Comparison of ENCODE assay signal across 8 mouse cellular contexts in genomic region chr7:19002848-19003498, GRCm38 (mm10). TPM values are rescaled to one million over a fixed set of nuclear protein-coding genes. Genes with fewer than 3 reads are reported as not detected.
DNase-seq lines count a peak whose midpoint lies in the region; ATAC-seq lines count a peak whose summit lies in the region.

No protein-coding gene starts in this region.

- H3K4me3 ChIP-seq in hindbrain, embryonic 11.5 days (ENCODE audit: low read depth, low read length) = peak overlapping the region; percentile 21

- no peak overlapping the region for H3K27ac ChIP-seq in hindbrain, embryonic 11.5 days (ENCODE audit: low read depth, low read length)

- peak overlapping the region; percentile 60 for H3K9ac ChIP-seq in hindbrain, embryonic 11.5 days (ENCODE audit: low read depth, low read length)

- peak; percentile 75 for DNase-seq in WW6 (ENCODE audit: low read depth, low spot score)
- DNase-seq in cerebellum, postnatal 10 days = peak; percentile 87 to 89
- peak; percentile 59 to 71 for DNase-seq in frontal cortex, postnatal 10 days (ENCODE audit: low spot score in 2 of 2)
- peak; percentile 83 for DNase-seq in hindbrain, embryonic 11.5 days (ENCODE audit: low spot score)
- peak; percentile 73 to 91 for DNase-seq in layer of hippocampus, postnatal 14 days (ENCODE audit: low spot score in 2 of 2)
- peak; percentile 74 for DNase-seq in lung, postnatal 14 days
- DNase-seq in retina, postnatal 1 day = peak; percentile 95
- peak; percentile 72 for DNase-seq in urinary bladder, postnatal 14 days (ENCODE audit: low spot score)

- peak overlapping the region; percentile 48 for H3K4me2 ChIP-seq in hindbrain, embryonic 11.5 days (replicated peaks; ENCODE audit: low read depth, low read length)

- H3K27me3 ChIP-seq in hindbrain, embryonic 11.5 days (ENCODE audit: control insufficient read depth, insufficient read depth, low read length) = no peaks in the 10 kb centered on the region

- WGBS in hindbrain, embryonic 11.5 days = 2% methylated on average over 17 of the region's 17 CpGs

- peaks cover 12% of the 10 kb centered on the region for H3K4me1 ChIP-seq in hindbrain, embryonic 11.5 days (replicated peaks; ENCODE audit: control insufficient read depth, insufficient read depth, low read length)

- H3K36me3 ChIP-seq in hindbrain, embryonic 11.5 days (ENCODE audit: control insufficient read depth, insufficient read depth, low read length) = peaks cover 4% of the 10 kb centered on the region; the same call in 1 of the 2 replicates

- no peaks in the 10 kb centered on the region for H3K9me3 ChIP-seq in hindbrain, embryonic 11.5 days (ENCODE audit: control insufficient read depth, low read length)

- peak; percentile 66 for ATAC-seq in hindbrain, embryonic 11.5 days (ENCODE audit: low FRiP score)

RNA-seq across cellular contexts. Expression of gene Irf2bp1, which starts 0.9 kb away (rescaled TPM):
- polyA plus RNA-seq in hindbrain, embryonic 11.5 days (2014; fragmentation: Nextera tagmentation; extraction: Ambion mirVana) = 25.2 and 26.0 TPM in 2 replicates
- 10 to 100 TPM; 43.7 to 44.5 TPM for total RNA-seq in layer of hippocampus, postnatal 14 days (2021)

RNA-seq across cellular contexts. Expression of gene Mypop, which starts 11.9 kb away (rescaled TPM):
- polyA plus RNA-seq in hindbrain, embryonic 11.5 days (2014; fragmentation: Nextera tagmentation; extraction: Ambion mirVana) = 4.6 TPM in 2 replicates
- total RNA-seq in layer of hippocampus, postnatal 14 days (2021) = 10 to 100 TPM; 35.6 to 40.5 TPM

RNA-seq across cellular contexts. Expression of gene Nanos2, which starts 15.8 kb away (rescaled TPM):
- 0.46 TPM in 1 of 2 replicates, not detected in the other for polyA plus RNA-seq in hindbrain, embryonic 11.5 days (2014; fragmentation: Nextera tagmentation; extraction: Ambion mirVana)
- 1 to 10 TPM in 1 of 2 experiments, under 1 TPM in 1; 0.48 to 1.3 TPM for total RNA-seq in layer of hippocampus, postnatal 14 days (2021)

RNA-seq across cellular contexts. Expression of gene Foxa3, which starts 20.4 kb away (rescaled TPM):
- polyA plus RNA-seq in hindbrain, embryonic 11.5 days (2014; fragmentation: Nextera tagmentation; extraction: Ambion mirVana) = not detected in 2 replicates
- total RNA-seq in layer of hippocampus, postnatal 14 days (2021) = not detected

RNA-seq across cellular contexts. Expression of gene Sympk, which starts 21.2 kb away (rescaled TPM):
- polyA plus RNA-seq in hindbrain, embryonic 11.5 days (2014; fragmentation: Nextera tagmentation; extraction: Ambion mirVana) = 29.4 and 30.5 TPM in 2 replicates
- total RNA-seq in layer of hippocampus, postnatal 14 days (2021) = 100 to 1,000 TPM; 103 to 105 TPM
